In genomic region chr17:66224241-66224640, GRCm38 (mm10) we compare ENCODE assay signal across 13 mouse cellular contexts.
DNase-seq lines count a peak whose midpoint lies in the region; ATAC-seq and TF ChIP-seq lines count a peak whose summit lies in the region.
"Had no signal": no experiment of that assay in that cellular context is flagged by ENCODE, and none has a peak within 500 bp of the region (broad histone marks: within the 10 kb centered on the region; RNA-seq: fewer than 3 reads in every experiment).

No protein-coding gene starts in this region.

- no peak for TF ChIP-seq CTCF in testis, adult 2 months (IDR thresholded peaks at IDR 0.05; ENCODE audit: control insufficient read depth, insufficient read depth, insufficient replicate concordance, low read depth, low read length)

- H3K27me3 ChIP-seq in heart, embryonic 12.5 days (replicated peaks), result no peaks in the 10 kb centered on the region; the same call in 1 of the 2 replicates
- no peaks in the 10 kb centered on the region for H3K27me3 ChIP-seq in testis, adult 2 months (ENCODE audit: control insufficient read depth, insufficient read depth, low read length)
- H3K27me3 ChIP-seq: embryonic facial prominence, embryonic 15.5 days; forebrain, embryonic 15.5 days; neural tube, embryonic 15.5 days had no signal

- no peak for TF ChIP-seq POLR2A in testis, adult 2 months (IDR thresholded peaks at IDR 0.05; ENCODE audit: control insufficient read depth, low read depth, low read length)

- peak; percentile 48; the same call in 1 of the 2 replicates for ATAC-seq in heart, embryonic 12.5 days (ENCODE audit: insufficient number of reproducible peaks, low FRiP score)
- ATAC-seq: forebrain, embryonic 15.5 days had no signal

- no peak overlapping the region for H3K4me2 ChIP-seq in heart, embryonic 12.5 days
- H3K4me2 ChIP-seq: embryonic facial prominence, embryonic 15.5 days; forebrain, embryonic 15.5 days; neural tube, embryonic 15.5 days had no signal

- H3K4me3 ChIP-seq in heart, embryonic 12.5 days, result no peak overlapping the region
- peak overlapping the region; percentile 12 for H3K4me3 ChIP-seq in testis, adult 2 months (ENCODE audit: control insufficient read depth, low read depth, low read length)
- H3K4me3 ChIP-seq: embryonic facial prominence, embryonic 15.5 days; forebrain, embryonic 15.5 days; neural tube, embryonic 15.5 days had no signal

- no peak overlapping the region for H3K27ac ChIP-seq in heart, embryonic 12.5 days (ENCODE audit: poor library complexity, severe bottlenecking)
- peak overlapping the region; percentile 17 for H3K27ac ChIP-seq in testis, adult 2 months (ENCODE audit: control insufficient read depth, insufficient read depth, low read depth, low read length)
- H3K27ac ChIP-seq: embryonic facial prominence, embryonic 15.5 days; forebrain, embryonic 15.5 days; neural tube, embryonic 15.5 days had no signal

- H3K9me3 ChIP-seq in heart, embryonic 12.5 days (replicated peaks), result no peaks in the 10 kb centered on the region
- H3K9me3 ChIP-seq: embryonic facial prominence, embryonic 15.5 days; forebrain, embryonic 15.5 days; neural tube, embryonic 15.5 days had no signal

- no peak for DNase-seq in heart, postnatal 4 days
- peak; percentile 15 for DNase-seq in left cerebral cortex, postnatal 4 days
- DNase-seq in left cerebral cortex, adult 11 months (ENCODE audit: low spot score), result no peak
- DNase-seq in testis, postnatal 10 days (ENCODE audit: low spot score), result no peak
- no peak for DNase-seq in layer of hippocampus, adult 9-10 months (ENCODE audit: low spot score)
- DNase-seq: gastrocnemius, postnatal 10 days; layer of hippocampus, adult 9-11 months; spleen, adult 18-20 months had no signal

- intact Hi-C loops in left cerebral cortex, postnatal 4 days (cut with DNase I), result loop anchor here (5.0 to 10.0 kb wide), 2 partner anchors 67 to 359 kb away; no protein-coding TSS in a partner anchor

- WGBS in heart, embryonic 12.5 days, result 50% methylated on average over 7 of the region's 7 CpGs

- H3K36me3 ChIP-seq in heart, embryonic 12.5 days, result no peaks in the 10 kb centered on the region
- H3K36me3 ChIP-seq in testis, adult 2 months (ENCODE audit: control insufficient read depth, insufficient read depth, low read length), result no peaks in the 10 kb centered on the region
- H3K36me3 ChIP-seq: embryonic facial prominence, embryonic 15.5 days; forebrain, embryonic 15.5 days; neural tube, embryonic 15.5 days had no signal

- H3K4me1 ChIP-seq in heart, embryonic 12.5 days (replicated peaks), result no peaks in the 10 kb centered on the region
- peaks cover 7% of the 10 kb centered on the region for H3K4me1 ChIP-seq in testis, adult 2 months (ENCODE audit: control insufficient read depth, insufficient read depth, low read length)
- H3K4me1 ChIP-seq: embryonic facial prominence, embryonic 15.5 days had no signal

- no peak overlapping the region for H3K9ac ChIP-seq in heart, embryonic 12.5 days
- H3K9ac ChIP-seq: embryonic facial prominence, embryonic 15.5 days; forebrain, embryonic 15.5 days; neural tube, embryonic 15.5 days had no signal
